Mouse (Mus musculus) liver, adult 2 months (tissue): ENCODE measurements around the gene 4930539E08Rik.

Source experiments
- CTCF ChIP-seq: fragments of 200-500 bp; IDR thresholded peaks from 2 replicates; pipeline ENCODE4 v1.5.1; 2011; ENCODE audit warnings: low read depth, low read length, control low read depth
- POLR2A ChIP-seq: fragments of 200-500 bp; IDR thresholded peaks from 2 replicates; pipeline ENCODE4 v1.6.1; 2011; ENCODE audit warnings: low read length, control low read depth; ENCODE audit not compliant: insufficient read depth; ENCODE audit errors: extremely low read depth

DNA sequence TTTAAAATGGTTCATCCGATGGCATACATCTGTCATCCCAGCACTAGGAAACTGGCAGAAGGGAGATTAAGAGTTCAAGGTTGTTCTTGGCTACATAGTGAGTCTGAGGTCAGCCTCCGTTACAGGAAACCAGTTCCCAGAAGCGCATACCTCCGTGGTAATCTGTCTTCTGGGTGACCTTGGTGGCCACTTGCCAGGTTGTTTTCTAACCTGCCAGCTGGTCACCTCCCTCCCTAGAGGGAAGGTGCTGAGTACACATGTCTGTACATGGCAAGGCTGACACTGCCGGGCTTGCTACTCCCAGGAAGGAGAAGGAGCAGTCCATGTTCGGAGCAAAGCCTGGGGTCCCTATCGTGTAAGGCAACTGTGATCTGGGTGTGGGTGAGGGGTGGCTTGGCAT lies 40.3 kb downstream of the 4930539E08Rik start:
- TF ChIP-seq POLR2A (no peak), CTCF (no peak)
